Mouse (Mus musculus): ENCODE results near the gene Akt1. TPM values are rescaled to one million over a fixed set of nuclear protein-coding genes. Genes with fewer than 3 reads are reported as not detected.

Gene Akt1
- polyA plus RNA-seq, 1 experiment from 2014 or later = 26.7 TPM

GRCm38 (mm10) chr12:112633686-112634085 is 41.0 kb downstream of the Akt1 start:
- Histone ChIP-seq H3K27me3 (ENCODE audit: insufficient read depth, low read length) (no peaks in the 10 kb centered on the region), H3K9ac (replicated peaks) (no peak overlapping the region), H3K36me3 (replicated peaks; ENCODE audit: insufficient read depth, low read length) (0 out of 2 replicates have a peak, but pooled peaks cover 2% of the 10 kb centered on the region), H3K4me1 (ENCODE audit: insufficient read depth) (peaks cover 44% of the 10 kb centered on the region), H3K4me3 (ENCODE audit: low read depth, low read length) (no peak overlapping the region), H3K4me2 (ENCODE audit: low read depth, low read length) (peak overlapping the region; percentile 9; the same call in 1 of the 2 replicates), H3K27ac (ENCODE audit: low read depth) (peak overlapping the region; percentile 77), H3K9me3 (ENCODE audit: low read length) (no peaks in the 10 kb centered on the region)
- 52% methylated on average over 9 of the region's 9 CpGs for WGBS (ENCODE audit: insufficient replicate concordance)
- DNase-seq (peak; percentile 52), ATAC-seq (peak; percentile 41)
- TF ChIP-seq EP300 (IDR thresholded peaks at IDR 0.05; ENCODE audit: low read depth) (no peak), CTCF (IDR thresholded peaks at IDR 0.05; ENCODE audit: low read depth) (peak; percentile 52)

- no peak for TF ChIP-seq CTCF (IDR thresholded peaks at IDR 0.05; ENCODE audit: low read depth)
- no peak for TF ChIP-seq EP300 (IDR thresholded peaks at IDR 0.05; ENCODE audit: low read depth)
- no peak for ATAC-seq
- Histone ChIP-seq H3K36me3 (replicated peaks; ENCODE audit: insufficient read depth, low read length) (0 out of 2 replicates have a peak, but pooled peaks cover 2% of the 10 kb centered on the region), H3K27ac (ENCODE audit: low read depth) (peak overlapping the region; percentile 77), H3K4me2 (ENCODE audit: low read depth, low read length) (peak overlapping the region; percentile 46), H3K4me3 (ENCODE audit: low read depth, low read length) (no peak overlapping the region), H3K9me3 (ENCODE audit: low read length) (no peaks in the 10 kb centered on the region), H3K9ac (replicated peaks) (peak overlapping the region; percentile 1), H3K4me1 (ENCODE audit: insufficient read depth) (peaks cover 50% of the 10 kb centered on the region), H3K27me3 (ENCODE audit: insufficient read depth, low read length) (no peaks in the 10 kb centered on the region)
- WGBS (ENCODE audit: insufficient replicate concordance) = 42% methylated on average over 5 of the region's 5 CpGs
- DNase-seq = no peak
Observed at GRCm38 (mm10) chr12:112632907-112633306, 41.8 kb downstream of the Akt1 start.

- peak overlapping the region; percentile 77 for H3K27ac ChIP-seq (ENCODE audit: low read depth)
- peak overlapping the region; percentile 1; the same call in 1 of the 2 replicates for H3K9ac ChIP-seq (replicated peaks)
- peak; percentile 5; the same call in 1 of the 2 replicates for ATAC-seq
- DNase-seq = peak; percentile 49
- H3K27me3 ChIP-seq (ENCODE audit: insufficient read depth, low read length) = no peaks in the 10 kb centered on the region
- H3K4me2 ChIP-seq (ENCODE audit: low read depth, low read length) = peak overlapping the region; percentile 46
- 0 out of 2 replicates have a peak, but pooled peaks cover 2% of the 10 kb centered on the region for H3K36me3 ChIP-seq (replicated peaks; ENCODE audit: insufficient read depth, low read length)
- no peak overlapping the region for H3K4me3 ChIP-seq (ENCODE audit: low read depth, low read length)
- no peak for TF ChIP-seq CTCF (IDR thresholded peaks at IDR 0.05; ENCODE audit: low read depth)
- no peak for TF ChIP-seq EP300 (IDR thresholded peaks at IDR 0.05; ENCODE audit: low read depth)
- WGBS (ENCODE audit: insufficient replicate concordance) = 60% methylated on average over 11 of the region's 11 CpGs
- H3K9me3 ChIP-seq (ENCODE audit: low read length) = no peaks in the 10 kb centered on the region
- peaks cover 50% of the 10 kb centered on the region for H3K4me1 ChIP-seq (ENCODE audit: insufficient read depth)
Observed at GRCm38 (mm10) chr12:112632084-112632777, 42.5 kb downstream of the Akt1 start.

GRCm38 (mm10) chr12:112631472-112631871 is 43.2 kb downstream of the Akt1 start:
- Histone ChIP-seq H3K36me3 (replicated peaks; ENCODE audit: insufficient read depth, low read length) (0 out of 2 replicates have a peak, but pooled peaks cover 2% of the 10 kb centered on the region), H3K9me3 (ENCODE audit: low read length) (no peaks in the 10 kb centered on the region), H3K27ac (ENCODE audit: low read depth) (peak overlapping the region; percentile 77), H3K9ac (replicated peaks) (no peak overlapping the region), H3K4me2 (ENCODE audit: low read depth, low read length) (no peak overlapping the region), H3K4me3 (ENCODE audit: low read depth, low read length) (no peak overlapping the region), H3K27me3 (ENCODE audit: insufficient read depth, low read length) (no peaks in the 10 kb centered on the region), H3K4me1 (ENCODE audit: insufficient read depth) (peaks cover 54% of the 10 kb centered on the region)
- WGBS (ENCODE audit: insufficient replicate concordance) = 30% methylated on average over 1 of the region's 1 CpGs
- no peak for TF ChIP-seq EP300 (IDR thresholded peaks at IDR 0.05; ENCODE audit: low read depth)
- TF ChIP-seq CTCF (IDR thresholded peaks at IDR 0.05; ENCODE audit: low read depth) = no peak
- ATAC-seq (no peak), DNase-seq (no peak)

GRCm38 (mm10) chr12:112630796-112631195 is 43.9 kb downstream of the Akt1 start:
- TF ChIP-seq EP300 (IDR thresholded peaks at IDR 0.05; ENCODE audit: low read depth) = no peak
- no peak for TF ChIP-seq CTCF (IDR thresholded peaks at IDR 0.05; ENCODE audit: low read depth)
- Histone ChIP-seq H3K27ac (ENCODE audit: low read depth) (peak overlapping the region; percentile 60), H3K4me2 (ENCODE audit: low read depth, low read length) (no peak overlapping the region), H3K9ac (replicated peaks) (no peak overlapping the region), H3K4me3 (ENCODE audit: low read depth, low read length) (no peak overlapping the region), H3K36me3 (replicated peaks; ENCODE audit: insufficient read depth, low read length) (no peaks in the 10 kb centered on the region), H3K27me3 (ENCODE audit: insufficient read depth, low read length) (no peaks in the 10 kb centered on the region), H3K9me3 (ENCODE audit: low read length) (no peaks in the 10 kb centered on the region), H3K4me1 (ENCODE audit: insufficient read depth) (peaks cover 57% of the 10 kb centered on the region)
- ATAC-seq (no peak), DNase-seq (no peak)
- WGBS (ENCODE audit: insufficient replicate concordance) = 57% methylated on average over 5 of the region's 5 CpGs

GRCm38 (mm10) chr12:112630029-112630428 is 44.7 kb downstream of the Akt1 start:
- no peak for ATAC-seq
- H3K36me3 ChIP-seq (replicated peaks; ENCODE audit: insufficient read depth, low read length) = no peaks in the 10 kb centered on the region
- 78% methylated on average over 12 of the region's 12 CpGs for WGBS (ENCODE audit: insufficient replicate concordance)
- H3K4me1 ChIP-seq (ENCODE audit: insufficient read depth) = peaks cover 57% of the 10 kb centered on the region
- H3K4me2 ChIP-seq (ENCODE audit: low read depth, low read length) = no peak overlapping the region
- no peaks in the 10 kb centered on the region for H3K27me3 ChIP-seq (ENCODE audit: insufficient read depth, low read length)
- TF ChIP-seq EP300 (IDR thresholded peaks at IDR 0.05; ENCODE audit: low read depth) = no peak
- TF ChIP-seq CTCF (IDR thresholded peaks at IDR 0.05; ENCODE audit: low read depth) = no peak
- no peaks in the 10 kb centered on the region for H3K9me3 ChIP-seq (ENCODE audit: low read length)
- no peak overlapping the region for H3K4me3 ChIP-seq (ENCODE audit: low read depth, low read length)
- DNase-seq = no peak
- H3K27ac ChIP-seq (ENCODE audit: low read depth) = 0 out of 2 replicates have a peak overlapping the region, but pooled peaks have one; percentile 68
- no peak overlapping the region for H3K9ac ChIP-seq (replicated peaks)

Data from liver, postnatal 0 days (tissue).